Mouse (Mus musculus) liver, adult 2 months (tissue): ENCODE measurements around the gene Extl2.

Experiments used
- CTCF ChIP-seq: fragments of 200-500 bp; IDR thresholded peaks from 2 replicates; pipeline ENCODE4 v1.5.1; 2011; ENCODE audit warnings: low read depth, low read length, control low read depth
- POLR2A ChIP-seq: fragments of 200-500 bp; IDR thresholded peaks from 2 replicates; pipeline ENCODE4 v1.6.1; 2011; ENCODE audit warnings: low read length, control low read depth; ENCODE audit not compliant: insufficient read depth; ENCODE audit errors: extremely low read depth

DNA sequence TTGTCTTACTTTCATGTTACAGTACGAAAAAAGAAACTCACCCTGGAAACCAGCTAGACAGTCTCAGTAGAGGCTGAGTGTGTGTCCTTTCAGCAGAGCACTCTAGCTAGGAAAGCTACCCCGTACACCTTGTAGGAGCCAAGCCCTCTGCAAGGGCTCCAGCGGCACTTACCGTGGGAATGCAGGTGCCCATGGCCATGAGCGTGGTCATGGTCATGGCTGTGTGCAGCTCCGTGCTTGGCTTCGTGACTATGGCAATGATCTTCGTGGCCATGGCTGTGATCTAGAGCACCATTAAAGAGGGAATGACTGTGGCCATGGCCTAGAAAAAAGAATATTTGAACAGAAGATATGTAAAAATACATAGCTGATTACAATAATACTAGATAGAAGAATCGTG, 22.6 kb upstream of the Extl2 start:
- TF ChIP-seq CTCF (no peak), POLR2A (no peak)
